Mouse (Mus musculus): Measurements from ENCODE around the gene Psg22. TPM values are rescaled to one million over a fixed set of nuclear protein-coding genes. Genes with fewer than 3 reads are reported as not detected.
A peak's percentile ranks its signal among the peaks of the same experiment; 100 is the strongest.
"Not testable (repeated sequence)": the region's sequence is repeated elsewhere in the genome, so short reads cannot be mapped to it uniquely, and the experiment has no call there.

Psg22 gene
- total and polyA plus RNA-seq, 3 experiments: not detected

GRCm38 (mm10) chr7:18734451-18734850 is 16.6 kb downstream of the Psg22 start:
- Histone ChIP-seq H3K9me3 (replicated peaks; ENCODE audit: insufficient read depth, low read length) (no peaks in the 10 kb centered on the region), H3K79me2 (ENCODE audit: control insufficient read depth, insufficient read depth, low read length, poor library complexity) (no peaks in the 10 kb centered on the region), H3K4me3 (ENCODE audit: control insufficient read depth in 1 of 2, insufficient read depth in 1 of 2, low read depth in 2 of 2, low read length in 2 of 2) (no peak overlapping the region), H3K4me1 (ENCODE audit: control insufficient read depth in 1 of 2, insufficient read depth in 2 of 2, low read length in 2 of 2) (no peaks in the 10 kb centered on the region), H3K27ac (ENCODE audit: control insufficient read depth, low read depth, low read length) (no peak overlapping the region), H3K9ac (ENCODE audit: control insufficient read depth, low read depth, low read length, poor library complexity, severe bottlenecking) (no peak overlapping the region), H3K27me3 (ENCODE audit: control insufficient read depth in 1 of 2, insufficient read depth in 2 of 2, low read length in 2 of 2) (no peaks in the 10 kb centered on the region), H3K36me3 (ENCODE audit: control insufficient read depth in 1 of 2, insufficient read depth in 2 of 2, low read length in 2 of 2) (no peaks in the 10 kb centered on the region)
- TF ChIP-seq EP300 (IDR thresholded peaks at IDR 0.05; ENCODE audit: low read depth in 1 of 2, low read length in 2 of 2): no peak
- no peak for DNase-seq (ENCODE audit: low read depth, low spot score)

GRCm38 (mm10) chr7:18746189-18746860 is 28.4 kb downstream of the Psg22 start:
- no peak overlapping the region for H3K9ac ChIP-seq (ENCODE audit: control insufficient read depth, low read depth, low read length, poor library complexity, severe bottlenecking)
- no peaks in the 10 kb centered on the region for H3K9me3 ChIP-seq (replicated peaks; ENCODE audit: insufficient read depth, low read length)
- H3K27me3 ChIP-seq (ENCODE audit: control insufficient read depth in 1 of 2, insufficient read depth in 2 of 2, low read length in 2 of 2): peaks cover 2 to 3% of the 10 kb centered on the region in 2 experiments; a peak in 3 of 4 replicates
- no peak overlapping the region for H3K27ac ChIP-seq (ENCODE audit: control insufficient read depth, low read depth, low read length)
- no peaks in the 10 kb centered on the region for H3K79me2 ChIP-seq (ENCODE audit: control insufficient read depth, insufficient read depth, low read length, poor library complexity)
- TF ChIP-seq MAFK (IDR thresholded peaks at IDR 0.05; ENCODE audit: borderline replicate concordance, low read depth, low read length): no peak
- H3K4me3 ChIP-seq (ENCODE audit: control insufficient read depth in 1 of 2, insufficient read depth in 1 of 2, low read depth in 2 of 2, low read length in 2 of 2): no peak overlapping the region
- no peaks in the 10 kb centered on the region for H3K36me3 ChIP-seq (ENCODE audit: control insufficient read depth in 1 of 2, insufficient read depth in 2 of 2, low read length in 2 of 2)
- no peaks in the 10 kb centered on the region for H3K4me1 ChIP-seq (ENCODE audit: control insufficient read depth in 1 of 2, insufficient read depth in 2 of 2, low read length in 2 of 2)
- DNase-seq (ENCODE audit: low read depth, low spot score): peak; percentile 6

GRCm38 (mm10) chr7:18747420-18747819 is 29.5 kb downstream of the Psg22 start:
- DNase-seq (ENCODE audit: low read depth, low spot score); H3K36me3 ChIP-seq (ENCODE audit: control insufficient read depth in 1 of 2, insufficient read depth in 2 of 2, low read length in 2 of 2); H3K4me3 ChIP-seq (ENCODE audit: control insufficient read depth in 1 of 2, insufficient read depth in 1 of 2, low read depth in 2 of 2, low read length in 2 of 2); H3K27ac ChIP-seq (ENCODE audit: control insufficient read depth, low read depth, low read length); H3K4me1 ChIP-seq (ENCODE audit: control insufficient read depth in 1 of 2, insufficient read depth in 2 of 2, low read length in 2 of 2); H3K9ac ChIP-seq (ENCODE audit: control insufficient read depth, low read depth, low read length, poor library complexity, severe bottlenecking); H3K79me2 ChIP-seq (ENCODE audit: control insufficient read depth, insufficient read depth, low read length, poor library complexity); H3K27me3 ChIP-seq (ENCODE audit: control insufficient read depth in 1 of 2, insufficient read depth in 2 of 2, low read length in 2 of 2); H3K9me3 ChIP-seq (replicated peaks; ENCODE audit: insufficient read depth, low read length): not testable (repeated sequence)

GRCm38 (mm10) chr7:18748994-18749895 is 31.4 kb downstream of the Psg22 start:
- Histone ChIP-seq H3K79me2 (ENCODE audit: control insufficient read depth, insufficient read depth, low read length, poor library complexity) (no peaks in the 10 kb centered on the region), H3K9ac (ENCODE audit: control insufficient read depth, low read depth, low read length, poor library complexity, severe bottlenecking) (no peak overlapping the region), H3K9me3 (replicated peaks; ENCODE audit: insufficient read depth, low read length) (no peaks in the 10 kb centered on the region), H3K4me3 (ENCODE audit: control insufficient read depth in 1 of 2, insufficient read depth in 1 of 2, low read depth in 2 of 2, low read length in 2 of 2) (no peak overlapping the region), H3K4me1 (ENCODE audit: control insufficient read depth in 1 of 2, insufficient read depth in 2 of 2, low read length in 2 of 2) (no peaks in the 10 kb centered on the region), H3K36me3 (ENCODE audit: control insufficient read depth in 1 of 2, insufficient read depth in 2 of 2, low read length in 2 of 2) (no peaks in the 10 kb centered on the region), H3K27me3 (ENCODE audit: control insufficient read depth in 1 of 2, insufficient read depth in 2 of 2, low read length in 2 of 2) (peaks cover 2 to 3% of the 10 kb centered on the region in 2 experiments; a peak in 3 of 4 replicates), H3K27ac (ENCODE audit: control insufficient read depth, low read depth, low read length) (no peak overlapping the region)
- no peak for DNase-seq (ENCODE audit: low read depth, low spot score)
- TF ChIP-seq POLR2AphosphoS5 (IDR thresholded peaks at IDR 0.05; ENCODE audit: borderline replicate concordance, low read depth, low read length) (no peak), USF1 (IDR thresholded peaks at IDR 0.05; ENCODE audit: low read depth, low read length) (no peak), RCOR1 (IDR thresholded peaks at IDR 0.05; ENCODE audit: low read depth, low read length) (no peak), TAL1 (IDR thresholded peaks at IDR 0.05; ENCODE audit: low read length) (no peak), TBP (IDR thresholded peaks at IDR 0.05; ENCODE audit: low read depth, low read length) (no peak), RAD21 (IDR thresholded peaks at IDR 0.05; ENCODE audit: low read depth, low read length) (no peak), KAT2A (conservative IDR thresholded peaks at IDR 0.05; ENCODE audit: low read depth, low read length) (no peak), NELFE (IDR thresholded peaks at IDR 0.05; ENCODE audit: low read depth, low read length) (no peak), SMC3 (IDR thresholded peaks at IDR 0.05; ENCODE audit: low read depth, low read length) (no peak), MAFK (IDR thresholded peaks at IDR 0.05; ENCODE audit: borderline replicate concordance, low read depth, low read length) (no peak), POLR2AphosphoS2 (IDR thresholded peaks at IDR 0.05; ENCODE audit: low read length) (no peak)
